Mouse (Mus musculus) right cerebral cortex, postnatal 4 days (tissue): ENCODE measurements around the gene Ppp3ca.

Source experiments
- DNase-seq: peaks from one replicate; pipeline ENCODE4 v3.0.0-alpha.2; 2022

Gene Ppp3ca

DNA sequence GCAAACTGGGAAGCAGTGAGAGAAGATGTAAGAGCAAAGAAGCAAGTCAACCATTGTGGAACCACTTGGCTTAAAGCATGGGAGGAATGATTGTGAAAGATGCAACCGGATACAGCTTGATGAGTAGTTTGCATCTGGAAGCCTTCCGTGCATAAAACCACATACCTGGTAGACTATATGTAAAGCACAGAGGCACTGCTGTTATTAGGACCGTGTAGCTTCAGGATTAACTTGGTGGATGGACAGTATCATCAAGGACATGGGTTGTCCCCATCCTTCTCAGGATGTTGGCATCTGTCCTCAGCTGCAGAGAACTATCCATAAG, 271.6 kb downstream of the Ppp3ca start:
- no peak for DNase-seq

DNA sequence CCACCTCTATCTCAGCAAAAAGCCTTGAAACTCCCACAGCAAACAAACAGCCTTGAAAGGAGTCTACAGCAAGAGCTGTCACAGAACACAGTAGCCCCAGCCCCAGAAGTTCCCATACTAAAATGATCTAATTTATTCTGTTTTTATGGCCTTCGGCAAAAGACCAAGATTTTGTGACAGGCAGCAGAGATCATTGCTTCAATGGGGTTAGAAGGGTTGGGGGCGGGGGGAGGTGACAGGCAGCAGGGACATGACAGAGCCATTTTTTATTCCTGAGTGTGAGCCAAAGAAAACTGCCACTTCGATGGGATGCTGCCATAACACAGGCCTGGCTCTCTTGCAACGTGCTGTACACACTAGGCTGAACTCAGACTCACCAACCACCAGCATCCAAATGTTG, 275.6 kb downstream of the Ppp3ca start:
- DNase-seq = no peak

DNA sequence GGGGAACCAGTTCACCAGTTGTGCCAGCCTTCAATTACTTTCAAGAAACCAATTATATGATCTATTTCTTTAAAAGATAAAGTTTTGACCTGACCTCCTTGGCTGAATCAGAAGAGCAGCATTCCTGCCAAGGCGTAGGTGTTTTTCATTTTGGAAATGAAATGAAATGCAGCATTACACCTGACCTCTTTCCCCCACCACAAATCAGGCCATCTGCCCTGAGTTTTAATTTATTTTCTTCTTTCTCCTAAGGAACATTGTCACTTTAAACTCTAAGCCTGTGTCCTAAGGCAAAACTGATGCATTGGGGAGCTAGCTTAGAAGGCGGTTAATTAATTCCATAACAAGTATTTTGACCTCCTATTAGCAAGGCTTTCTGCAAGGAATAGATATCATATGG, 276.7 kb downstream of the Ppp3ca start:
- DNase-seq = no peak

DNA sequence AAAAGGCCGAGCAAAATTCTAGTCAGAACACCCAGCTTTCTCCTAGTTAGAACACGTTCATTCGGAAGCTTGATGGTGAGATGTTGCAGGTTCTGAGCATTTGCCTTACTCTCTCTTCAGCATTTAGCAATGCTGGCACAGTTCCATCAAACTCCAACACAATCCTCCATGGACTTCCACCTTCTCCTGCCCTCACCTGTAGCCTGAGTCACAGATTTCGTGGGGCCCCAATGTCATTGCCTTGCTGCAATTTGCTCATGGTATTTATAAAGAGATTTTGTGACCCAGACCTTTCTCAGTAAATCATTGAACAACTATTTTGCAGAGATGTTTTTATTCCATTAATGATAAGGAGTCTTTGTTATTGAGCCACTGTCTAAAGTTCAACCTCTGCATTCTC, 278.2 kb downstream of the Ppp3ca start:
- no peak for DNase-seq

GRCm38 (mm10) chr3:136951792-136952191, 281.9 kb downstream of the Ppp3ca start:
- no peak for DNase-seq

GRCm38 (mm10) chr3:136952822-136953221, 282.9 kb downstream of the Ppp3ca start:
- DNase-seq = no peak

- no peak for DNase-seq
Observed at GRCm38 (mm10) chr3:136955043-136955442, 285.1 kb downstream of the Ppp3ca start.

DNA sequence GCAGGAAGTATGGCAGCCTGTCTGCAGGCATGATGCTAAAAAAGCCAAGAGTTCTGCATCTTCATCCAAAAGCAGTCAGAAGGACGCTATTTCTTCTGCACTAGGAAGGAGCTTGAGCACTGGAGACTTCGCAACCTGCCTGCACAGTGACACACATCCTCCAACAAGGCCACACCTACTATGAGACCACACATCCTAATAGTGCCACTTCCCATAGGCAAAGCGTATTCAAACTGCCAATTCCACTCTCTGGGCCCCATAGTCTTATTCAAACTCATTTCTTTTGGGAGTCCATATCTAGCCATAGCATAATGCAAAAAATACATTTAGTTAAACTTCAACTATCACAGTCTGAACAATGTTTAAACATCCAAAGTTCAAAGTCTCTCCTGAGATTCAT, 290.4 kb downstream of the Ppp3ca start:
- DNase-seq = no peak

DNA sequence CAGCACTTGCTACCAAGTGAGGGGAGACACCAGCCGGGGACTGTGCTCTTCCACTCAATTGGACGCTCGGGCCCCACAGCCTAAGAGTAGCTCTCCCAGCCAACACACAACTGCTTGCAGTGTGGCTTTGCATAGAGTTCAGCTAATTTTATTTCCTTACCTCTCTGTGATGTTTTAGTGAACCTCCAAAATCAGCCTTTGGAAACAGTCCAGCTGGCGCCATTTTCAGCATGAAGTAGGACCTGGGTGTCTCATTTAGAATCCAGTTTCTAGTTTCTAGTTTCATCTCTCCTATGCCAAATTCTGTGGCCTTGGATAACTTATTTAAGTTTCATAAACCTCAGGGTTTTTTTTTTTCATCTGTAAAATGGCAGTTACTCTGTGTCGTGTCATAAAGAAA, 296.9 kb downstream of the Ppp3ca start:
- DNase-seq = no peak

DNA sequence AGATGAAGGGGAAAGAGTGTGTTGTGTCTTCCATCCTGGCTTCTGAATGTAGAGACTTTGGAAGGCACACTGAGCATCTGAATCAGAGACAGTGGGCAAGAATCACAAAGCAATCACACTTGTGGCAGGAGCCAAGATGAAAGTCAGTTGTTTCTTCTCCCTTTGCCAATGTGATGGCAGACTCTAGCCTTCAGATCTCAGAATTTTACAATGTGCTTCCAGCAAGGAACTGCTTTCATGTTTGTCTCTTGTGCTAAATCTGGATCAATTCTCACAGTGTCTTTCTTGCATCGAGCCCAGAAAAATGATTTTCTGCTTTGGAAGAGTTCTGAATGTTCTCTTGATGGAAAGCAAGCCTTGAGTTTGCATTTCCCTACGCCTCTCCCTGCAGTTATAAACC, 297.6 kb downstream of the Ppp3ca start:
- no peak for DNase-seq

GRCm38 (mm10) chr3:136969796-136970195, 299.9 kb downstream of the Ppp3ca start:
- DNase-seq = no peak

DNA sequence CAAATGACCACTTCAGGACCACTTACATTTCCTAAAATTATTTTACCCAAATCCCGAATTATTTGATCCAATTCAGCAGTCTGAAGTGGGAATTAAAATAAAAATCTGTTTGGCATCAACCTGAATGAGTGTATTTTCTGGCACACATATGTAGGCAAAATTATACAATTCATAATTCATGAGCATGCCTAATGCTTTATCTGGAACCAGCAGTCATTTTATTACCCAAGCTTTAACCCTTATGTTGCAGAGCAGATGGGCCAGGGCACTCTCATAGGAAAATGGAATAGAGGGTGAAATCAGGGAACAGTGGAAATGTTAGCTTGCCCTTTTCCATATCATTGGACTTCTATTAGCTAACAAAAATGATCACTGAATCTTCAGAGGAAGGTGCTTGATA, 307.9 kb downstream of the Ppp3ca start:
- no peak for DNase-seq

- DNase-seq = no peak
Observed at GRCm38 (mm10) chr3:136980915-136981588, 311.1 kb downstream of the Ppp3ca start.

DNA sequence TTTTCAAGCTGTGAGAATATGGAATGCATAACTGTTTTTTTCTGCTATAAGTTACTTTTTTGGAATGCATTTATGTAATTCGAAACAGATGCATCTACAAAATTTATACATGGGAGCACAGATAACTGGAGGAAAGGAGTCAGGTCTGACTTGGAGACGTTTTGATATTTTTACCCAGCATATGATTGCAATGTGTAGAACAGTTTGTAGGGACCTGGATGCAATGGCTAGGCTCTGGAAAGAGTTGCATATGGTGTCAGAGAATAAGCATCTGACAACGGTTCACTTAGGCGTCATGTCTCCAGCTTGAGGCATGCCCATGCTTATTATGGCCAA, 311.6 kb downstream of the Ppp3ca start:
- no peak for DNase-seq

DNA sequence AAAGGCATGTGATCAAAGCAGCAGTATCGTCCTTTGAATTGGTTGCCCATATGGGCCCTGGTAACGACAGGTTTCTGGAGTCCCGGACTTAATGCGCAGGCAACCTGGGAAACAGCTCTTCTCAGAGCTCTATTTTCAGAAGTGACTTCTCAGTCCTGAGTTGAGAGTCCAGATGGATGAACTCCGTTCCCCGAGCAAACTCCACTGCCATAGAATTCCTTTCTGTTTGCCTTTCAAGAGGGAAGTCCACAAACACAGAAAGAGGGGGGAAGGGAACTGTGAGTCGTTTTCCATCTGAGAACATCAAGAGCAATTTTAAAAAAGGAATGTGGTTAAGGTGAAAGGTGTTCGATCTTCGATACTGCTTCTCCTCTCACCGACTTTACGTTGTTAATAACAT, 312.1 kb downstream of the Ppp3ca start:
- DNase-seq = no peak

GRCm38 (mm10) chr3:136986096-136986881, 316.4 kb downstream of the Ppp3ca start:
- DNase-seq = no peak
